In genomic region chr10:18407062-18407830, GRCm38 (mm10) we compare ENCODE assay signal across 8 mouse cellular contexts.
DNase-seq lines count a peak whose midpoint lies in the region; ATAC-seq and TF ChIP-seq lines count a peak whose summit lies in the region.

No protein-coding gene starts in this region.

- 0 out of 2 replicates have a peak, but pooled peaks cover 3% of the 10 kb centered on the region for H3K27me3 ChIP-seq in hindbrain, embryonic 15.5 days

- H3K27ac ChIP-seq in gastrocnemius, adult 2 months: peak overlapping the region; percentile 88
- H3K27ac ChIP-seq in hindbrain, embryonic 15.5 days (replicated peaks): peak overlapping the region; percentile 70

- peak overlapping the region; percentile 51 for H3K9ac ChIP-seq in hindbrain, embryonic 15.5 days

- peak overlapping the region; percentile 71 for H3K4me3 ChIP-seq in gastrocnemius, adult 2 months
- peak overlapping the region; percentile 48 for H3K4me3 ChIP-seq in hindbrain, embryonic 15.5 days

- H3K4me1 ChIP-seq in hindbrain, embryonic 15.5 days (replicated peaks): peaks cover 42% of the 10 kb centered on the region

- TF ChIP-seq CTCF in gastrocnemius, adult 2 months (IDR thresholded peaks at IDR 0.05): no peak

- 2% methylated on average over 21 of the region's 21 CpGs for WGBS in hindbrain, embryonic 15.5 days

- H3K36me3 ChIP-seq in hindbrain, embryonic 15.5 days: no peaks in the 10 kb centered on the region

- peak; percentile 79 to 91 for DNase-seq in adrenal gland, adult (ENCODE audit: inconsistent age in 2 of 2, low spot score in 1 of 2)
- peak; percentile 58 to 61 for DNase-seq in cerebellum, postnatal 36 days
- peak; percentile 87 for DNase-seq in gastrocnemius, adult 2 months
- DNase-seq in layer of hippocampus, postnatal 14 days (ENCODE audit: low spot score in 2 of 2): peak; percentile 58 to 81
- peak; percentile 92 for DNase-seq in lung, postnatal 36 days
- peak; percentile 54 for DNase-seq in right cerebral cortex, adult 2 months (ENCODE audit: low spot score in 2 of 2)
- no peak for DNase-seq in MN1 (ENCODE audit: low spot score)

- peak overlapping the region; percentile 70 for H3K4me2 ChIP-seq in hindbrain, embryonic 15.5 days

- peak; percentile 89 for ATAC-seq in hindbrain, embryonic 15.5 days (ENCODE audit: low FRiP score, low read depth)

- H3K9me3 ChIP-seq in hindbrain, embryonic 15.5 days: no peaks in the 10 kb centered on the region

- intact Hi-C loops in gastrocnemius, adult 2 months (cut with DNase I): no loop called here
